ENCODE assay signal across 2 mouse cellular contexts in the genomic region with DNA sequence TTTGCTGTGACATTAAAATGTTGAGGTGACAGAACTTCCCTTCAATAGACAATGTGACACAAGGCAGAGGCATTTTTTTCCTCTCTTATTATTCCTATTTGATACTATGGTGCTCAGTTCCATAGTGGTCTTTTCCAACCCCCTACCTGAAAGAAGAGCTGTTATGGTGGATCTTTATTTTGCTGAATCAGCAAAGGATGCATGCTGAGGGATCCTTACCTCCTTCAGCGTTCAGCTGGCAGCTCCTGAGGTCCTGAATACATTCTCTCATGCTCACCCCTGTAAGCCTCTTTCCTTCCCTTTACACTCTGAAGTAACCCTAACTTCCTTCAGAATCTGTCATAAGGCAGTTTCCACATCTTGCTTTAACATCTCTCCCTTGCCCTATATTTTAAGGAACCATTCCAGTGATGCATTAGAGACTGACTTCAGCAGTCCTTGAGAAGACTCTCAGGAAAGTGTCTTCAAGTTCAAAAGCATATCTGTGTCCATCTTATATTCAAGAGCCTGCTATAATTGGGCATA.
TF ChIP-seq lines count a peak whose summit lies in the region.

No protein-coding gene starts in this region.

TF ChIP-seq in CH12.LX, 34 proteins besides CTCF, POLR2A, EP300 and RAD21:
- TF ChIP-seq MAFK (IDR thresholded peaks at IDR 0.05; ENCODE audit: insufficient replicate concordance, low read length), result peak; percentile 80
- no peak for TF ChIP-seq HCFC1 (IDR thresholded peaks at IDR 0.05; ENCODE audit: low read depth, low read length)

TF ChIP-seq in MEL, 35 proteins besides CTCF, POLR2A, EP300 and RAD21:
- TF ChIP-seq GATA1 (IDR thresholded peaks at IDR 0.05; ENCODE audit: low read depth, low read length) (no peak), MAFK (IDR thresholded peaks at IDR 0.05; ENCODE audit: borderline replicate concordance, low read depth, low read length) (peak; percentile 84), CHD1 (IDR thresholded peaks at IDR 0.05; ENCODE audit: low read depth, low read length) (no peak), GABPA (IDR thresholded peaks at IDR 0.05; ENCODE audit: low read depth, low read length) (no peak)
